Mouse (Mus musculus) heart, postnatal 25 days (tissue): ENCODE data around the gene Ptcd2. TPM values are rescaled to one million over a fixed set of nuclear protein-coding genes. Genes with fewer than 3 reads are reported as not detected.

ENCODE experiments used
- total RNA-seq, 2 experiments: library from RNA; stranded (reverse); gene quantifications; 2 replicates each; pipeline ENCODE4 v1.2.3; 2021

Ptcd2 gene
- total RNA-seq, 2 experiments from 2014 or later, result 49.9 to 51.6 TPM

Other genes starting within 250 kb of the Ptcd2 start
- 10 to 100 TPM in 1 of 2 experiments, 1 to 10 TPM in 1; 8.9 to 11.6 TPM for gene Zfp366, start 159.9 kb downstream of the Ptcd2 start, total RNA-seq
- gene Mrps27, start 81 bp upstream of the Ptcd2 start, total RNA-seq, result 10 to 100 TPM; 49.1 to 49.8 TPM
- gene Map1b, start 171.8 kb upstream of the Ptcd2 start, total RNA-seq, result 10 to 100 TPM; 12.4 to 14.9 TPM